Mouse (Mus musculus) intestine, postnatal 0 days (tissue): ENCODE measurements around the gene Duox2. TPM values are rescaled to one million over a fixed set of nuclear protein-coding genes. Genes with fewer than 3 reads are reported as not detected.

Source experiments
- ATAC-seq: fragments of 200-750 bp; cut with Nextera tagmentation; 2 replicates; pipeline ENCODE4 v1.8.0; 2017; ENCODE audit warnings: mild to moderate bottlenecking, moderate TSS enrichment, moderate library complexity
- H3K27ac ChIP-seq: fragments of 300-500 bp; sonication (generic); 2 replicates; pipeline ENCODE4 v1.5.1; 2014; ENCODE audit warnings: mild to moderate bottlenecking, low read depth, low read length, moderate library complexity
- H3K27me3 ChIP-seq: fragments of 300-500 bp; sonication (generic); replicated peaks from 2 replicates; pipeline ENCODE4 v1.6.1; 2014; ENCODE audit warnings: low read length, mixed read lengths; ENCODE audit not compliant: control insufficient read depth, insufficient read depth
- H3K36me3 ChIP-seq: fragments of 300-500 bp; sonication (generic); 2 replicates; pipeline ENCODE4 v1.6.1; 2014; ENCODE audit warnings: mild to moderate bottlenecking, moderate library complexity; ENCODE audit not compliant: control insufficient read depth, insufficient read depth
- H3K4me1 ChIP-seq: fragments of 300-500 bp; sonication (generic); replicated peaks from 2 replicates; pipeline ENCODE4 v1.6.1; 2014; ENCODE audit warnings: antibody characterized with exemption, low read length, mixed read lengths; ENCODE audit not compliant: control insufficient read depth, insufficient read depth
- H3K4me2 ChIP-seq: fragments of 300-500 bp; sonication (generic); replicated peaks from 2 replicates; pipeline ENCODE4 v1.6.1; 2014; ENCODE audit warnings: low read depth, mild to moderate bottlenecking, moderate library complexity
- H3K4me3 ChIP-seq: fragments of 300-500 bp; sonication (generic); 2 replicates; pipeline ENCODE4 v1.5.1; 2014; ENCODE audit warnings: low read depth, low read length
- H3K9ac ChIP-seq: fragments of 300-500 bp; sonication (generic); 2 replicates; pipeline ENCODE4 v1.6.1; 2014; ENCODE audit warnings: mild to moderate bottlenecking, low read depth, low read length
- H3K9me3 ChIP-seq: fragments of 300-500 bp; sonication (generic); 2 replicates; pipeline ENCODE4 v1.6.1; 2016; ENCODE audit warnings: mixed run types; ENCODE audit not compliant: control insufficient read depth
- CTCF ChIP-seq: sonication (generic); IDR thresholded peaks from 2 replicates; pipeline ENCODE4 v1.5.1; 2016; ENCODE audit warnings: low read depth, mild to moderate bottlenecking, control low read depth, antibody characterized with exemption, moderate library complexity
- WGBS: fragments of 180-500 bp; shearing (Covaris S2); extraction: QIAGEN DNeasy Blood & Tissue Kit; methylation state at CpG from one replicate; pipeline ENCODE4 v1.1.7; 2014; 5-methylcytosine and 5-hydroxymethylcytosine counted together
- polyA plus RNA-seq: library from polyadenylated mRNA; unstranded; fragments of >200 nt; fragmentation: Nextera tagmentation; extraction: Ambion mirVana; gene quantifications from 2 replicates; pipeline ENCODE4 v1.2.1, GENCODE M21; 2015

Duox2 gene
- polyA plus RNA-seq, 1 experiment from 2014 or later: 0.17 TPM

- H3K27me3 ChIP-seq: peaks cover 53% of the 10 kb centered on the region
- H3K4me3 ChIP-seq: no peak overlapping the region
- ATAC-seq: no peak
- H3K4me2 ChIP-seq: no peak overlapping the region
- no peaks in the 10 kb centered on the region for H3K36me3 ChIP-seq
- H3K4me1 ChIP-seq: peaks cover 12% of the 10 kb centered on the region; the same call in 1 of the 2 replicates
- no peak for TF ChIP-seq CTCF
- WGBS: 85% methylated on average over 16 of the region's 16 CpGs
- H3K9ac ChIP-seq: no peak overlapping the region
- no peak overlapping the region for H3K27ac ChIP-seq
- H3K9me3 ChIP-seq: no peaks in the 10 kb centered on the region
Observed at GRCm38 (mm10) chr2:122305097-122305892, 7.0 kb upstream of the Duox2 start.

- Histone ChIP-seq H3K4me1 (peaks cover 12% of the 10 kb centered on the region; the same call in 1 of the 2 replicates), H3K36me3 (no peaks in the 10 kb centered on the region), H3K9me3 (no peaks in the 10 kb centered on the region), H3K4me2 (no peak overlapping the region), H3K27me3 (peaks cover 61% of the 10 kb centered on the region), H3K9ac (no peak overlapping the region), H3K27ac (no peak overlapping the region), H3K4me3 (no peak overlapping the region)
- no peak for TF ChIP-seq CTCF
- WGBS: 87% methylated on average over 6 of the region's 6 CpGs
- ATAC-seq: no peak
Observed at GRCm38 (mm10) chr2:122304544-122304943, 6.3 kb upstream of the Duox2 start.

- no peaks in the 10 kb centered on the region for H3K36me3 ChIP-seq
- H3K9me3 ChIP-seq: no peaks in the 10 kb centered on the region
- peak; percentile 78 for ATAC-seq
- peaks cover 26% of the 10 kb centered on the region for H3K4me1 ChIP-seq
- H3K27me3 ChIP-seq: peaks cover 65% of the 10 kb centered on the region
- peak; percentile 71 for TF ChIP-seq CTCF
- WGBS: 10% methylated on average over 9 of the region's 9 CpGs
- H3K27ac ChIP-seq: no peak overlapping the region
- no peak overlapping the region for H3K9ac ChIP-seq
- H3K4me2 ChIP-seq: no peak overlapping the region
- H3K4me3 ChIP-seq: no peak overlapping the region
Observed at GRCm38 (mm10) chr2:122302574-122303241, 4.5 kb upstream of the Duox2 start.

- peak overlapping the region; percentile 15 for H3K4me3 ChIP-seq
- no peaks in the 10 kb centered on the region for H3K9me3 ChIP-seq
- peak overlapping the region; percentile 57 for H3K4me2 ChIP-seq
- no peak for TF ChIP-seq CTCF
- H3K36me3 ChIP-seq: no peaks in the 10 kb centered on the region
- no peak overlapping the region for H3K27ac ChIP-seq
- H3K27me3 ChIP-seq: peaks cover 71% of the 10 kb centered on the region
- no peak for ATAC-seq
- WGBS: 14% methylated on average over 23 of the region's 23 CpGs
- peaks cover 29% of the 10 kb centered on the region for H3K4me1 ChIP-seq
- no peak overlapping the region for H3K9ac ChIP-seq
Observed at GRCm38 (mm10) chr2:122301921-122302573, 3.8 kb upstream of the Duox2 start.

GRCm38 (mm10) chr2:122301081-122301920 lies 3.1 kb upstream of the Duox2 start:
- Histone ChIP-seq H3K27me3 (peaks cover 73% of the 10 kb centered on the region), H3K4me3 (peak overlapping the region; percentile 15), H3K9ac (no peak overlapping the region; the same call in 1 of the 2 replicates), H3K4me2 (peak overlapping the region; percentile 57), H3K27ac (no peak overlapping the region), H3K36me3 (no peaks in the 10 kb centered on the region), H3K9me3 (no peaks in the 10 kb centered on the region), H3K4me1 (peaks cover 29% of the 10 kb centered on the region)
- no peak for ATAC-seq
- under 1% methylated on average over 47 of the region's 48 CpGs for WGBS
- peak; percentile 47 for TF ChIP-seq CTCF

DNA sequence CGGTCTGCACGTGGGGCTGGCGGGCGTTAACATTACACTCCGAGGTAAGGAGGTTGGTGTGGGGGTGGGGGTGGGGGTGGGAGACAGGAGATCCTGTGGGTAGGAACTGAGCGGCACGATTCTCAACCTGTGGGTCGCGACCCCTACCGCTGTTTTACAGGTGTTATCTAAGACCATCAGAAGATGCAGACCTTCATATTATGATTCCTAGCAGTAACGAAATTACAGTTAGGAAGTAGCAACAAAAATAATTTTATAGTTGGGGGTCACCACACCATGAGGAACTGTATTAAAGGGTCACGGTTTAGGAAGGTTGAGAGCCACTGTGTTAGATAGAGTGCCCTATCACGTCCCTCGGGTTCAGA lies 2.4 kb upstream of the Duox2 start:
- Histone ChIP-seq H3K4me1 (peaks cover 29% of the 10 kb centered on the region), H3K27me3 (peaks cover 73% of the 10 kb centered on the region), H3K9me3 (no peaks in the 10 kb centered on the region), H3K9ac (no peak overlapping the region), H3K36me3 (no peaks in the 10 kb centered on the region), H3K27ac (no peak overlapping the region), H3K4me2 (peak overlapping the region; percentile 57), H3K4me3 (peak overlapping the region; percentile 15)
- no peak for ATAC-seq
- WGBS: 10% methylated on average over 14 of the region's 14 CpGs
- TF ChIP-seq CTCF: no peak
